Mouse (Mus musculus): Measurements from ENCODE around the gene Ampd3.

GRCm38 (mm10) chr7:110813983-110814382 lies 46.0 kb downstream of the Ampd3 start:
- TF ChIP-seq CTCF (IDR thresholded peaks at IDR 0.05; ENCODE audit: borderline replicate concordance, insufficient read depth, low read depth, low read length) (no peak), POLR2A (IDR thresholded peaks at IDR 0.05; ENCODE audit: borderline replicate concordance, insufficient read depth, low read length) (no peak)
